Mouse (Mus musculus) liver, embryonic 14.5 days (tissue): Measurements from ENCODE around the gene Mical2.

Experiments used
- CTCF ChIP-seq: IDR thresholded peaks from 2 replicates; pipeline ENCODE4 v1.5.1; 2016; ENCODE audit warnings: antibody characterized with exemption, low read depth, control low read depth
- EP300 ChIP-seq: IDR thresholded peaks from 2 replicates; pipeline ENCODE4 v1.6.1; 2016; ENCODE audit warnings: antibody characterized with exemption, low read depth

DNA sequence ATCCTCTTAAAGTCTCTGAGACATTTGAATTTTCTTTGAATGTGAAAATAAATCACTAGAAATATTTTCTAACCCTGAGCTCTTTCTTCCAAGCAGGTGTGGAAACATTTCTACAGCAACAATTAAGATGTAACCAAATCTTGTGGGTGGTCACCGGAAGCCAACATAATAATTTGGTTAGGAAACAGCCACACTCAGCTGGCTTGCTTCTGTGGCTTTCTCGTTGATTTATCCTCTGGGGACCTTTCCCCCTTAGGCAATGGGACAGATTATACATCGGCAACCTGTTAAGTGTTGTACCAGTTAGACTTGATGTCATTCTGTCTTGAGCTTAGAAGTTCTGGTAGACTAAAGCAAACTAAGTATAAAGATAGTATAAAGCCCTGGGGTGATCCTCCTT is 22.2 kb downstream of the Mical2 start:
- TF ChIP-seq CTCF (no peak), EP300 (no peak)
